In genomic region chr9:53349211-53349610, GRCm38 (mm10) we compare ENCODE assay signal across 19 mouse cellular contexts. TPM values are rescaled to one million over a fixed set of nuclear protein-coding genes. Genes with fewer than 3 reads are reported as not detected.
DNase-seq lines count a peak whose midpoint lies in the region.
"Had no signal": no experiment of that assay in that cellular context is flagged by ENCODE, and none has a peak within 500 bp of the region (broad histone marks: within the 10 kb centered on the region; RNA-seq: fewer than 3 reads in every experiment).

No protein-coding gene starts in this region.

- intact Hi-C loops in heart, postnatal 25 days (cut with DNase I): no loop called here

- peak; percentile 9 to 29 for DNase-seq in heart, adult 18-20 months
- no peak for DNase-seq in heart, postnatal 25 days (ENCODE audit: low spot score)
- peak; percentile 56 for DNase-seq in cerebellum, adult 11 months
- DNase-seq in cerebellum, adult 8-10 months: peak; percentile 63
- DNase-seq in cerebellum, postnatal 25 days: peak; percentile 73 to 74
- DNase-seq in spleen, postnatal 4 days (ENCODE audit: low spot score in 2 of 2): no peak
- DNase-seq in adrenal gland, postnatal 25 days: no peak
- DNase-seq: adrenal gland, postnatal 14 days; heart, postnatal 36 days; kidney, adult 11 months; kidney, postnatal 14 days; layer of hippocampus, adult 9-11 months; liver, embryonic 13.5 days; lung, adult 18-20 months; lung, postnatal 4 days; thymus, postnatal 4 days had no signal

RNA-seq across cellular contexts. Expression of gene Kdelc2, which starts 34.6 kb away (rescaled TPM):
- total RNA-seq in heart, adult 18-20 months (2021): 1 to 10 TPM; 8.1 to 9.0 TPM
- total RNA-seq in heart, postnatal 25 days (2021): 1 to 10 TPM; 9.4 to 9.5 TPM
- total RNA-seq in adrenal gland, postnatal 25 days (2021): 11.8 and 13.3 TPM in 2 replicates

RNA-seq across cellular contexts. Expression of gene Exph5, which starts 47.7 kb away (rescaled TPM):
- total RNA-seq in heart, adult 18-20 months (2021): under 1 TPM; 0.10 to 0.41 TPM
- total RNA-seq in heart, postnatal 25 days (2021): under 1 TPM; 0.23 to 0.36 TPM
- 0.09 and 0.14 TPM in 2 replicates for total RNA-seq in adrenal gland, postnatal 25 days (2021)
- total RNA-seq: MEL had no signal

RNA-seq across cellular contexts. Expression of gene 4930550C14Rik, which starts 52.9 kb away (rescaled TPM):
- not detected for total RNA-seq in heart, adult 18-20 months (2021)
- under 1 TPM in 1 of 2 experiments, not detected in 1; 0.26 TPM for total RNA-seq in heart, postnatal 25 days (2021)
- total RNA-seq in adrenal gland, postnatal 25 days (2021): 1.4 and 2.5 TPM in 2 replicates
- total RNA-seq: gastrocnemius, adult 18-20 months; midbrain, postnatal 0 days had no signal

Comparison
In these comparisons a context has a peak if more than half of its experiments do, and no peak if none do; other contexts are left out.
1. DNase-seq: peak in heart, adult 18-20 months (2 of 2), cerebellum, adult 11 months (single experiment), cerebellum, adult 8-10 months (single experiment) and cerebellum, postnatal 25 days (2 of 2); none in heart, postnatal 25 days (single experiment), spleen, postnatal 4 days (0 of 2) and adrenal gland, postnatal 25 days (single experiment).